Mouse (Mus musculus): Measurements from ENCODE around the gene Rps19bp1. TPM values are rescaled to one million over a fixed set of nuclear protein-coding genes. Genes with fewer than 3 reads are reported as not detected.

Gene Rps19bp1
- total and polyA plus RNA-seq, 3 experiments, result 20.0 to 45.8 (median 41.8) TPM

DNA sequence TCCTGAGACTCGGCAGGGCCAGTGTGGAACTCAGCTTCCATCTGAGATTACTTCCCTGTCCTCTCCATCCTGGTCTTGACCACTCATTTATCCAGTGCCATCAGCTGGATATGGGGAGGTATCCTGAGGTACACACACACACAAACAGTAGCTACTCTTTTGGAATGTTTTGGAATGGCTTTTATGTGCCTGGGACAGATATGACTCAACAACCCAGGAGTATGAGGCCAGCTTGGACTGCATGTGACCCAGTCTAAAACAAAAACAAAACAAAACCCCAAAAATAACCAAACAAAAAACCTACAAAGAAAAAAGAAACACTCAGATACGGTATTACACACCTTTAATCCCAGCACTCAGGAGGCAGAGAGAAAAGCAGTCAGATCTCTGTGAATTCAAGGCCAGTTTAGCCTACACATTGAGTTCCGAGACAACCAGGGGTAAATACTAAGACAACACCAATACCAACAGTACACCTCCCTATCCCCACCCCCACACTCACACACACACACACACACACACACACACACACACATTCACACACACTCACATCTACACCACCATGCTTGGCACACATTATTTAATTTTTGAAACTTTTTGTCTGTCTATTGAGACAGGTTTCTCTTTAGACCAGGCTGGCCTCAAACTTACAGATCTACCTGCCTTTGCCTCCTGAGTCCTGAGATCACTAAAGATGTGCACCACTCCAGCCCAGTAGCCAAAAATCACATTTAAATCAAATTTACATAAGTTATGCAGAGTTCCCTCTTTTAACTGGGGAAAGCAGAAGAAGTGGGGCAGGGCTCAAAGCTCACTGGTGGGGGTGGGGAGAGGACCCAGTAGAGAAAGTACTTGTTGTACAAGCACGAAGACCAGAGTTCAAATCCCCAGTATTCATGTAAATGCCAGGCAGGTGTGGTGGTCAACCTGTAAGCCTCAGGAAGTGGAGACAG lies 44.1 kb downstream of the Rps19bp1 start:
- no peak for DNase-seq

- peak; percentile 39 for DNase-seq
Measured at GRCm38 (mm10) chr15:80219211-80219610, 44.9 kb downstream of the Rps19bp1 start.

- DNase-seq, result peak; percentile 36
Measured at GRCm38 (mm10) chr15:80217476-80217875, 46.6 kb downstream of the Rps19bp1 start.

DNA sequence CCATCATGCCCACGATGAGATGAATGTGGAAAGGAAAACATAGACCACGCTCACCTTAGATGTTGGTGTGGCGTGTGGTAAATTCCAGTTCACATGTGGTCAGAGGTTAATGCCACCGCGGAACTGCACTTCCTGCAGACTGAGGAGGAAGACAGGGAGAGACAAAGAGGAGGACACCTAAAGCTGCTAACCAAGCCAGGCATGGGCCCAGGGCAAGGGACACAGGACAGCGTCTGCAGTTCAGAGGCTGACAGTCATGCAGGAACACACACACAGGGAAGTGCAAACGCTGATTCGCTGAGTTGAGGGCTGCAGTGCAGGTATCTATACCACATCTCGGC lies 47.7 kb downstream of the Rps19bp1 start:
- DNase-seq, result no peak

DNA sequence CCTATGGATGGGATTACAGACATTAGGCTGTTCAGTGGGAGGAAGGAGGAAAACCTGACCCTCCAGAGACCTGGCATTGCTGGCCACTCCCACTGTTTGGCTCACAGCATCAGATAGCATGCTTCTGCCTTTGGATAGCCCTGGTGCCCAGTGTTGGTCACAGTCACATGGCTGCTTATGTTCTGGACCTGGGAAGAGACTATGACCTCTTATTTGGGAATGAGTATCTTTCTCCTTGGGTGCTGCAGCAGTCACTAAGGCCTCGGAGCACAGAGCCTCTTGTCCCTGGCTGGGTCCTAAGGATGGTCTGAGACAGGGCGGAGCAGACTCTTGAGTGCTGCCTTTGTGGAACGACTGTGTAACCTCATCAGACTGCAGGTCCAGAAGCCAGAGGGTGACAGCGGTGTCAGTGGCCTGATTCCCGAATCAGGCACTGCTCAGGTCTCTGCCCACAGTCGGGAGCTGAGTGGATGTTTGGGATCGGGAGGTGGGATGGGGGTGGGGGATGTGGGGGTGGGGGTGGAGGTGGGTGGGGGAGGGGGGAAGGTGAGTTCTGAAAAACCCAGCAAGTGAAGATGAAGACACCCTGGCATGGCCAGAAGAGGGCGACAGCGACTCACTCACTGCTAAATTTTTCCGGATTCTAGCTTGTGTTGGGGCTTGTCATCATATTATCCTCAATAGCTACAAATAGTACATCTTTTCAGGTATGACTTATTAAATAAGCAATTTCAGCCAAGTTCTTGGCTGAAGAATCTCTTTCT lies 48.2 kb downstream of the Rps19bp1 start:
- no peak for DNase-seq

- DNase-seq, result no peak
Measured at GRCm38 (mm10) chr15:80213688-80214087, 50.4 kb downstream of the Rps19bp1 start.

Other genes with a start within 250 kb of the Rps19bp1 start
- 10 to 100 TPM; 30.3 to 54.0 TPM for gene Pdgfb, start 249.3 kb downstream of the Rps19bp1 start, total RNA-seq (2021)
- gene Pdgfb, start 249.3 kb downstream of the Rps19bp1 start, polyA plus RNA-seq (2012; rRNA removed), result 63.3 and 63.8 TPM in 2 replicates
- gene Syngr1, start 173.0 kb downstream of the Rps19bp1 start, total RNA-seq (2021), result 10 to 100 TPM; 24.4 to 47.8 TPM
- gene Syngr1, start 173.0 kb downstream of the Rps19bp1 start, polyA plus RNA-seq (2012; rRNA removed), result 86.9 and 119 TPM in 2 replicates
- gene Rpl3, start 172.4 kb downstream of the Rps19bp1 start, total RNA-seq (2021), result 100 to 1,000 TPM; 376 to 618 TPM
- 500 and 520 TPM in 2 replicates for gene Rpl3, start 172.4 kb downstream of the Rps19bp1 start, polyA plus RNA-seq (2012; rRNA removed)
- gene Tab1, start 131.2 kb downstream of the Rps19bp1 start, total RNA-seq (2021), result 10 to 100 TPM; 11.4 to 23.2 TPM
- 19.6 and 23.4 TPM in 2 replicates for gene Tab1, start 131.2 kb downstream of the Rps19bp1 start, polyA plus RNA-seq (2012; rRNA removed)
- gene Mgat3, start 90.6 kb downstream of the Rps19bp1 start, total RNA-seq (2021), result 10 to 100 TPM in 1 of 2 experiments, 1 to 10 TPM in 1; 7.6 to 12.4 TPM
- gene Mgat3, start 90.6 kb downstream of the Rps19bp1 start, polyA plus RNA-seq (2012; rRNA removed), result 8.1 and 8.2 TPM in 2 replicates
- 10 to 100 TPM; 38.7 to 47.7 TPM for gene Mief1, start 30.3 kb downstream of the Rps19bp1 start, total RNA-seq (2021)
- gene Mief1, start 30.3 kb downstream of the Rps19bp1 start, polyA plus RNA-seq (2012; rRNA removed), result 17.1 and 17.8 TPM in 2 replicates
- 10 to 100 TPM in 1 of 2 experiments, 1 to 10 TPM in 1; 6.8 to 20.2 TPM for gene AC140267.1, start 28.5 kb downstream of the Rps19bp1 start, total RNA-seq (2021)
- gene AC140267.1, start 28.5 kb downstream of the Rps19bp1 start, polyA plus RNA-seq (2012; rRNA removed), result not detected in 2 replicates
- 100 to 1,000 TPM; 144 to 366 TPM for gene Atf4, start 9.1 kb downstream of the Rps19bp1 start, total RNA-seq (2021)
- gene Atf4, start 9.1 kb downstream of the Rps19bp1 start, polyA plus RNA-seq (2012; rRNA removed), result 159 and 166 TPM in 2 replicates
- 1 to 10 TPM in 1 of 2 experiments, under 1 TPM in 1; 0.46 to 1.1 TPM for gene Cacna1i, start 22.9 kb upstream of the Rps19bp1 start, total RNA-seq (2021)
- gene Cacna1i, start 22.9 kb upstream of the Rps19bp1 start, polyA plus RNA-seq (2012; rRNA removed), result 0.81 and 0.85 TPM in 2 replicates

Measured in adrenal gland, adult 2 months (tissue).